In the genomic region with DNA sequence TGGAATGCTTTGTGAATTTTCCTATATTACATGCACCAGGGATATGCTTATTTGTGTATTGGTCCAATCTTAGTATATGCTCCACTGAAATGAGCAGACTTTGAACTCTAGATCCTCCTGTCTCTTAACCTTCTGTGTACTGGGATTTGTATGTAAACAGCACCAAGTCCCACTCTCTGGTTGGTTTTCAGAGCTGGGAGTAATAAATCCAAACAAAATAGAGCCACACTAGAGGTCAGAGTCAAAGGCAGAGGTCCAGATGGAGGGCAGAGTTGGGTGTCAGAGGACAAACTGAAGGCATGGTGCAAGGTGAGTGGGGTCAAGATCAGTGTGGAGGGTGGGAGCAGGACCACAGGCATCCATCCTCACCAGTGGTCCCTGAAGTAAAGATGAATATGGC, we compare ENCODE assay signal across 24 mouse cellular contexts. TPM values are rescaled to one million over a fixed set of nuclear protein-coding genes. Genes with fewer than 3 reads are reported as not detected.
DNase-seq lines count a peak whose midpoint lies in the region; ATAC-seq and TF ChIP-seq lines count a peak whose summit lies in the region.
"Had no signal": no experiment of that assay in that cellular context is flagged by ENCODE, and none has a peak within 500 bp of the region (broad histone marks: within the 10 kb centered on the region; RNA-seq: fewer than 3 reads in every experiment).

No protein-coding gene starts in this region.

- TF ChIP-seq POLR2A in liver, adult 2 months (IDR thresholded peaks at IDR 0.05; ENCODE audit: extremely low read depth, insufficient read depth, low read length) = no peak

- no peak overlapping the region for H3K4me2 ChIP-seq in liver, embryonic 12.5 days
- H3K4me2 ChIP-seq in liver, embryonic 15.5 days = no peak overlapping the region
- no peak overlapping the region for H3K4me2 ChIP-seq in liver, embryonic 11.5 days
- H3K4me2 ChIP-seq in liver, embryonic 16.5 days (ENCODE audit: low read depth, low read length) = no peak overlapping the region
- peak overlapping the region; percentile 51 for H3K4me2 ChIP-seq in liver, postnatal 0 days (ENCODE audit: low read depth, low read length)

- no peak for ATAC-seq in liver, embryonic 12.5 days
- no peak for ATAC-seq in liver, embryonic 15.5 days (ENCODE audit: insufficient read depth)
- ATAC-seq in liver, embryonic 11.5 days (replicated peaks; ENCODE audit: low FRiP score) = no peak
- peak; percentile 33 for ATAC-seq in liver, embryonic 16.5 days (ENCODE audit: low read depth)
- peak; percentile 73 for ATAC-seq in liver, postnatal 0 days
- ATAC-seq: activated CD4-positive, CD25-positive, alpha-beta regulatory T cell, adult 4 months; CD4-positive, CD25-positive, alpha-beta regulatory T cell, adult 4 months; Patski had no signal

- DNase-seq in liver, adult 2 months (ENCODE audit: extremely low read depth, low read depth, low spot score) = peak; percentile 97
- DNase-seq in liver, embryonic 11.5 days (ENCODE audit: low spot score) = no peak
- no peak for DNase-seq in liver
- no peak for DNase-seq in liver, postnatal 0 days
- no peak for DNase-seq in Muller cell, postnatal 12 days (ENCODE audit: inconsistent ontology term)
- DNase-seq: adrenal gland, adult 2 months; adrenal gland, adult 8-10 months; adrenal gland, postnatal 10 days; adrenal gland, postnatal 14 days; adrenal gland, postnatal 25 days; adrenal gland, postnatal 36 days; B cell, adult 2 months; cerebellum, adult 11 months; cerebellum, adult 11-12 months; cerebellum, adult 18-20 months had no signal

- H3K4me3 ChIP-seq in liver, adult 2 months (ENCODE audit: insufficient read depth, low read depth, low read length) = peak overlapping the region; percentile 31
- H3K4me3 ChIP-seq in liver, embryonic 12.5 days = no peak overlapping the region
- H3K4me3 ChIP-seq in liver, embryonic 15.5 days (replicated peaks) = no peak overlapping the region
- H3K4me3 ChIP-seq in liver, embryonic 11.5 days (ENCODE audit: low read depth, low read length) = no peak overlapping the region
- H3K4me3 ChIP-seq in liver, embryonic 16.5 days (ENCODE audit: low read depth, low read length) = no peak overlapping the region
- peak overlapping the region; percentile 12 for H3K4me3 ChIP-seq in liver, postnatal 0 days (ENCODE audit: low read depth, low read length)

- H3K27ac ChIP-seq in liver, adult 2 months (replicated peaks; ENCODE audit: insufficient read depth, low read depth, low read length) = peak overlapping the region; percentile 85
- no peak overlapping the region for H3K27ac ChIP-seq in liver, embryonic 12.5 days
- H3K27ac ChIP-seq in liver, embryonic 15.5 days (replicated peaks) = peak overlapping the region; percentile 19; the same call in 1 of the 2 replicates
- H3K27ac ChIP-seq in liver, embryonic 11.5 days (ENCODE audit: low read depth, low read length) = no peak overlapping the region
- H3K27ac ChIP-seq in liver, embryonic 16.5 days (ENCODE audit: low read length) = 0 out of 2 replicates have a peak overlapping the region, but pooled peaks have one; percentile 4
- peak overlapping the region; percentile 85 for H3K27ac ChIP-seq in liver, postnatal 0 days (ENCODE audit: low read depth)

- TF ChIP-seq CTCF in liver, adult 2 months (IDR thresholded peaks at IDR 0.05; ENCODE audit: low read depth, low read length) = no peak
- no peak for TF ChIP-seq CTCF in liver, postnatal 0 days (IDR thresholded peaks at IDR 0.05; ENCODE audit: low read depth)

- H3K79me2 ChIP-seq in liver, adult 2 months (ENCODE audit: control insufficient read depth, insufficient read depth, low read length) = peaks cover 7% of the 10 kb centered on the region; the same call in 1 of the 2 replicates

- no peaks in the 10 kb centered on the region for H3K27me3 ChIP-seq in liver, adult 2 months (ENCODE audit: control insufficient read depth, insufficient read depth, low read length)
- H3K27me3 ChIP-seq in liver, embryonic 12.5 days (replicated peaks) = no peaks in the 10 kb centered on the region; the same call in 1 of the 2 replicates
- no peaks in the 10 kb centered on the region; the same call in 1 of the 2 replicates for H3K27me3 ChIP-seq in liver, embryonic 15.5 days
- no peaks in the 10 kb centered on the region for H3K27me3 ChIP-seq in liver, embryonic 11.5 days (replicated peaks; ENCODE audit: control insufficient read depth, insufficient read depth, low read length)
- no peaks in the 10 kb centered on the region for H3K27me3 ChIP-seq in liver, embryonic 16.5 days (ENCODE audit: control insufficient read depth, insufficient read depth, low read depth, low read length)
- no peaks in the 10 kb centered on the region for H3K27me3 ChIP-seq in liver, postnatal 0 days (ENCODE audit: insufficient read depth, low read length)
- H3K27me3 ChIP-seq: CH12.LX, Patski had no signal

- peaks cover 19% of the 10 kb centered on the region for H3K4me1 ChIP-seq in liver, adult 2 months (ENCODE audit: control insufficient read depth, insufficient read depth, low read length)
- H3K4me1 ChIP-seq in liver, embryonic 12.5 days = no peaks in the 10 kb centered on the region
- H3K4me1 ChIP-seq in liver, embryonic 15.5 days (replicated peaks) = no peaks in the 10 kb centered on the region
- H3K4me1 ChIP-seq in liver, embryonic 11.5 days (replicated peaks; ENCODE audit: control insufficient read depth, insufficient read depth, low read length) = no peaks in the 10 kb centered on the region
- H3K4me1 ChIP-seq in liver, embryonic 16.5 days (ENCODE audit: control insufficient read depth, low read depth, low read length) = peaks cover 4% of the 10 kb centered on the region; the same call in 1 of the 2 replicates
- H3K4me1 ChIP-seq in liver, postnatal 0 days (ENCODE audit: insufficient read depth) = no peaks in the 10 kb centered on the region

- H3K9me3 ChIP-seq in liver, embryonic 12.5 days (replicated peaks) = no peaks in the 10 kb centered on the region
- no peaks in the 10 kb centered on the region for H3K9me3 ChIP-seq in liver, embryonic 15.5 days (replicated peaks)
- no peaks in the 10 kb centered on the region for H3K9me3 ChIP-seq in liver, embryonic 11.5 days (ENCODE audit: control insufficient read depth, low read length)
- H3K9me3 ChIP-seq in liver, embryonic 16.5 days (replicated peaks; ENCODE audit: control insufficient read depth, low read length) = no peaks in the 10 kb centered on the region
- H3K9me3 ChIP-seq in liver, postnatal 0 days (ENCODE audit: low read length) = no peaks in the 10 kb centered on the region
- H3K9me3 ChIP-seq: G1E had no signal

- peak overlapping the region; percentile 46 for H3K9ac ChIP-seq in liver, adult 2 months (ENCODE audit: low read depth, low read length)
- no peak overlapping the region for H3K9ac ChIP-seq in liver, embryonic 12.5 days
- H3K9ac ChIP-seq in liver, embryonic 15.5 days = no peak overlapping the region
- no peak overlapping the region for H3K9ac ChIP-seq in liver, embryonic 11.5 days (ENCODE audit: low read depth, low read length)
- no peak overlapping the region for H3K9ac ChIP-seq in liver, embryonic 16.5 days (ENCODE audit: low read depth, low read length)
- H3K9ac ChIP-seq in liver, postnatal 0 days (replicated peaks) = peak overlapping the region; percentile 52

- H3K36me3 ChIP-seq in liver, adult 2 months (ENCODE audit: control insufficient read depth, insufficient read depth, low read length) = peaks cover 33% of the 10 kb centered on the region
- no peaks in the 10 kb centered on the region for H3K36me3 ChIP-seq in liver, embryonic 12.5 days
- H3K36me3 ChIP-seq in liver, embryonic 15.5 days (replicated peaks) = no peaks in the 10 kb centered on the region
- H3K36me3 ChIP-seq in liver, embryonic 11.5 days (ENCODE audit: control insufficient read depth, insufficient read depth, low read length) = no peaks in the 10 kb centered on the region
- H3K36me3 ChIP-seq in liver, embryonic 16.5 days (ENCODE audit: control insufficient read depth, insufficient read depth) = no peaks in the 10 kb centered on the region
- H3K36me3 ChIP-seq in liver, postnatal 0 days (replicated peaks; ENCODE audit: insufficient read depth, low read length) = 0 out of 2 replicates have a peak, but pooled peaks cover 5% of the 10 kb centered on the region
- H3K36me3 ChIP-seq: G1E had no signal

- no peak for TF ChIP-seq EP300 in liver, postnatal 0 days (IDR thresholded peaks at IDR 0.05; ENCODE audit: low read depth)

RNA-seq across cellular contexts. Expression of gene Slc27a5, which starts 2.1 kb away (rescaled TPM):
- total RNA-seq in liver, adult 2 months (2014; rRNA removed) = 1,289 and 1,401 TPM in 2 replicates
- polyA plus RNA-seq in liver, adult 2 months (2012; rRNA removed) = 1,497 and 1,713 TPM in 2 replicates
- polyA plus RNA-seq in liver, embryonic 12.5 days (2016; fragmentation: Nextera tagmentation; extraction: Ambion mirVana) = 1.3 and 1.5 TPM in 2 replicates
- 17.2 and 22.1 TPM in 2 replicates for polyA plus RNA-seq in liver, embryonic 15.5 days (2015; fragmentation: Nextera tagmentation; extraction: Ambion mirVana)
- polyA plus RNA-seq in liver, embryonic 11.5 days (2014; fragmentation: Nextera tagmentation; extraction: Ambion mirVana) = 0.52 and 1.1 TPM in 2 replicates
- polyA plus RNA-seq in liver, embryonic 16.5 days (2015; fragmentation: Nextera tagmentation; extraction: Ambion mirVana) = 23.6 and 26.5 TPM in 2 replicates
- 103 and 122 TPM in 2 replicates for polyA plus RNA-seq in liver, postnatal 0 days (2015; fragmentation: Nextera tagmentation; extraction: Ambion mirVana)
- total RNA-seq: adrenal gland, postnatal 25 days; MEL had no signal
- polyA plus RNA-seq: G1E had no signal

RNA-seq across cellular contexts. Expression of gene Trim28, which starts 3.1 kb away (rescaled TPM):
- 67.7 and 69.4 TPM in 2 replicates for total RNA-seq in liver, adult 2 months (2014; rRNA removed)
- 98.0 and 114 TPM in 2 replicates for polyA plus RNA-seq in liver, adult 2 months (2012; rRNA removed)
- polyA plus RNA-seq in liver, embryonic 12.5 days (2016; fragmentation: Nextera tagmentation; extraction: Ambion mirVana) = 201 and 203 TPM in 2 replicates
- 75.3 and 89.4 TPM in 2 replicates for polyA plus RNA-seq in liver, embryonic 15.5 days (2015; fragmentation: Nextera tagmentation; extraction: Ambion mirVana)
- 339 and 346 TPM in 2 replicates for polyA plus RNA-seq in liver, embryonic 11.5 days (2014; fragmentation: Nextera tagmentation; extraction: Ambion mirVana)
- polyA plus RNA-seq in liver, embryonic 16.5 days (2015; fragmentation: Nextera tagmentation; extraction: Ambion mirVana) = 50.0 and 57.9 TPM in 2 replicates
- polyA plus RNA-seq in liver, postnatal 0 days (2015; fragmentation: Nextera tagmentation; extraction: Ambion mirVana) = 56.0 and 59.1 TPM in 2 replicates

RNA-seq across cellular contexts. Expression of gene Zbtb45, which starts 14.0 kb away (rescaled TPM):
- 0.28 and 1.2 TPM in 2 replicates for total RNA-seq in liver, adult 2 months (2014; rRNA removed)
- polyA plus RNA-seq in liver, adult 2 months (2012; rRNA removed) = 4.5 TPM in 2 replicates
- polyA plus RNA-seq in liver, embryonic 12.5 days (2016; fragmentation: Nextera tagmentation; extraction: Ambion mirVana) = 16.2 and 20.0 TPM in 2 replicates
- 11.8 and 13.3 TPM in 2 replicates for polyA plus RNA-seq in liver, embryonic 15.5 days (2015; fragmentation: Nextera tagmentation; extraction: Ambion mirVana)
- 27.5 and 27.9 TPM in 2 replicates for polyA plus RNA-seq in liver, embryonic 11.5 days (2014; fragmentation: Nextera tagmentation; extraction: Ambion mirVana)
- 10.0 and 11.4 TPM in 2 replicates for polyA plus RNA-seq in liver, embryonic 16.5 days (2015; fragmentation: Nextera tagmentation; extraction: Ambion mirVana)
- polyA plus RNA-seq in liver, postnatal 0 days (2015; fragmentation: Nextera tagmentation; extraction: Ambion mirVana) = 5.6 and 7.2 TPM in 2 replicates

RNA-seq across cellular contexts. Expression of gene Zfp446, which starts 18.2 kb away (rescaled TPM):
- total RNA-seq in liver, adult 2 months (2014; rRNA removed) = 1.3 and 1.4 TPM in 2 replicates
- polyA plus RNA-seq in liver, adult 2 months (2012; rRNA removed) = 1.9 and 3.6 TPM in 2 replicates
- polyA plus RNA-seq in liver, embryonic 12.5 days (2016; fragmentation: Nextera tagmentation; extraction: Ambion mirVana) = 5.4 and 5.7 TPM in 2 replicates
- 2.2 and 2.6 TPM in 2 replicates for polyA plus RNA-seq in liver, embryonic 15.5 days (2015; fragmentation: Nextera tagmentation; extraction: Ambion mirVana)
- 6.9 and 7.0 TPM in 2 replicates for polyA plus RNA-seq in liver, embryonic 11.5 days (2014; fragmentation: Nextera tagmentation; extraction: Ambion mirVana)
- polyA plus RNA-seq in liver, embryonic 16.5 days (2015; fragmentation: Nextera tagmentation; extraction: Ambion mirVana) = 2.9 TPM in 2 replicates
- 1.6 and 1.8 TPM in 2 replicates for polyA plus RNA-seq in liver, postnatal 0 days (2015; fragmentation: Nextera tagmentation; extraction: Ambion mirVana)

RNA-seq across cellular contexts. Expression of gene Zfp324, which starts 30.2 kb away (rescaled TPM):
- total RNA-seq in liver, adult 2 months (2014; rRNA removed) = 3.9 and 4.1 TPM in 2 replicates
- polyA plus RNA-seq in liver, adult 2 months (2012; rRNA removed) = 3.4 and 5.2 TPM in 2 replicates
- polyA plus RNA-seq in liver, embryonic 12.5 days (2016; fragmentation: Nextera tagmentation; extraction: Ambion mirVana) = 4.4 and 5.1 TPM in 2 replicates
- 2.5 and 2.7 TPM in 2 replicates for polyA plus RNA-seq in liver, embryonic 15.5 days (2015; fragmentation: Nextera tagmentation; extraction: Ambion mirVana)
- polyA plus RNA-seq in liver, embryonic 11.5 days (2014; fragmentation: Nextera tagmentation; extraction: Ambion mirVana) = 6.6 and 7.7 TPM in 2 replicates
- 2.4 and 2.6 TPM in 2 replicates for polyA plus RNA-seq in liver, embryonic 16.5 days (2015; fragmentation: Nextera tagmentation; extraction: Ambion mirVana)
- 1.5 and 1.9 TPM in 2 replicates for polyA plus RNA-seq in liver, postnatal 0 days (2015; fragmentation: Nextera tagmentation; extraction: Ambion mirVana)

Comparison
In these comparisons a context has a peak if more than half of its experiments do, and no peak if none do; other contexts are left out.
1. H3K27ac ChIP-seq: peak in liver, adult 2 months (single experiment), liver, embryonic 15.5 days (single experiment), liver, embryonic 16.5 days (single experiment) and liver, postnatal 0 days (single experiment); none in liver, embryonic 12.5 days (single experiment) and liver, embryonic 11.5 days (single experiment).
2. H3K4me3 ChIP-seq: peak in liver, adult 2 months (single experiment) and liver, postnatal 0 days (single experiment); none in liver, embryonic 12.5 days (single experiment), liver, embryonic 15.5 days (single experiment), liver, embryonic 11.5 days (single experiment) and liver, embryonic 16.5 days (single experiment).
3. H3K9ac ChIP-seq: peak in liver, adult 2 months (single experiment) and liver, postnatal 0 days (single experiment); none in liver, embryonic 12.5 days (single experiment), liver, embryonic 15.5 days (single experiment), liver, embryonic 11.5 days (single experiment) and liver, embryonic 16.5 days (single experiment).
4. ATAC-seq: peak in liver, embryonic 16.5 days (single experiment) and liver, postnatal 0 days (single experiment); none in liver, embryonic 12.5 days (single experiment), liver, embryonic 15.5 days (single experiment) and liver, embryonic 11.5 days (single experiment).
5. RNA of gene Slc27a5, which starts 2.1 kb away (polyA plus RNA-seq): 1,497 to 1,713 TPM in liver, adult 2 months; 103 to 122 TPM in liver, postnatal 0 days, 23.6 to 26.5 TPM in liver, embryonic 16.5 days, 17.2 to 22.1 TPM in liver, embryonic 15.5 days, 1.3 to 1.5 TPM in liver, embryonic 12.5 days and 0.52 to 1.1 TPM in liver, embryonic 11.5 days; every median in the first group is over 10 times any median in the second.